Mouse (Mus musculus): ENCODE measurements around the gene Fcmr. TPM values are rescaled to one million over a fixed set of nuclear protein-coding genes. Genes with fewer than 3 reads are reported as not detected.

The Fcmr gene
- polyA plus RNA-seq, 1 experiment = 10.4 TPM

DNA sequence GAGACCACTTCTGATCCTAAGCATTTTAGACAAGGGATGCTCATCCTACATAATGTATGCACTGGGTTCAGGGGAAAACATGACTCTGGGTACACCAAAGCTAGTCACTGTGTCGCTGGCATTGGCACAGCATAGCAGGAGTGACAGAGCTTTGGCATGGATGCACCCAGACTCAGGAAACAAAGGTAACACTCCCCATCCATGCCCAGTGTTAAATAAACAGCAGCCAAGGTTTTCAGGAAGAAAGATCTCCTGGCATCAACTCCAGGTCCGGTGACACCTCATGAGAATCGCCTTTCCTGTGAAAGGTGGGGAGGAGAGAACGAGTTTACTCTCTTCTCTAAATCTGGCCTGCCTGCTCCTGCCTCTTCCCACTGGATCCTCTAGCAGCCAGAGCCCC lies 36.8 kb upstream of the Fcmr start:
- Histone ChIP-seq H3K4me3 (ENCODE audit: low read depth, low read length) (peak overlapping the region; percentile 62), H3K36me3 (ENCODE audit: control insufficient read depth, insufficient read depth, low read length) (peaks cover 19% of the 10 kb centered on the region), H3K27ac (ENCODE audit: insufficient read depth, low read depth, low read length) (peak overlapping the region; percentile 93), H3K4me1 (ENCODE audit: control insufficient read depth, insufficient read depth, insufficient read length, low read length) (peaks cover 14% of the 10 kb centered on the region; the same call in 1 of the 2 replicates), H3K27me3 (ENCODE audit: control insufficient read depth, insufficient read depth, low read length) (no peaks in the 10 kb centered on the region)
- no peak for TF ChIP-seq CTCF (IDR thresholded peaks at IDR 0.05; ENCODE audit: extremely low read depth, insufficient read length, insufficient replicate concordance, low read depth, low read length)
- no peak for TF ChIP-seq POLR2A (IDR thresholded peaks at IDR 0.05; ENCODE audit: low read depth, low read length)
- 23% methylated on average over 4 of the region's 4 CpGs for WGBS

GRCm38 (mm10) chr1:130829906-130830830 lies 35.3 kb upstream of the Fcmr start:
- H3K4me3 ChIP-seq (ENCODE audit: low read depth, low read length) = peak overlapping the region; percentile 50
- TF ChIP-seq POLR2A (IDR thresholded peaks at IDR 0.05; ENCODE audit: low read depth, low read length) = no peak; the same call in 1 of the 2 replicates
- no peak for TF ChIP-seq CTCF (IDR thresholded peaks at IDR 0.05; ENCODE audit: extremely low read depth, insufficient read length, insufficient replicate concordance, low read depth, low read length)
- peaks cover 12% of the 10 kb centered on the region; the same call in 1 of the 2 replicates for H3K4me1 ChIP-seq (ENCODE audit: control insufficient read depth, insufficient read depth, insufficient read length, low read length)
- H3K27me3 ChIP-seq (ENCODE audit: control insufficient read depth, insufficient read depth, low read length) = no peaks in the 10 kb centered on the region
- H3K36me3 ChIP-seq (ENCODE audit: control insufficient read depth, insufficient read depth, low read length) = peaks cover 32% of the 10 kb centered on the region
- 26% methylated on average over 8 of the region's 8 CpGs for WGBS
- H3K27ac ChIP-seq (ENCODE audit: insufficient read depth, low read depth, low read length) = peak overlapping the region; percentile 93

DNA sequence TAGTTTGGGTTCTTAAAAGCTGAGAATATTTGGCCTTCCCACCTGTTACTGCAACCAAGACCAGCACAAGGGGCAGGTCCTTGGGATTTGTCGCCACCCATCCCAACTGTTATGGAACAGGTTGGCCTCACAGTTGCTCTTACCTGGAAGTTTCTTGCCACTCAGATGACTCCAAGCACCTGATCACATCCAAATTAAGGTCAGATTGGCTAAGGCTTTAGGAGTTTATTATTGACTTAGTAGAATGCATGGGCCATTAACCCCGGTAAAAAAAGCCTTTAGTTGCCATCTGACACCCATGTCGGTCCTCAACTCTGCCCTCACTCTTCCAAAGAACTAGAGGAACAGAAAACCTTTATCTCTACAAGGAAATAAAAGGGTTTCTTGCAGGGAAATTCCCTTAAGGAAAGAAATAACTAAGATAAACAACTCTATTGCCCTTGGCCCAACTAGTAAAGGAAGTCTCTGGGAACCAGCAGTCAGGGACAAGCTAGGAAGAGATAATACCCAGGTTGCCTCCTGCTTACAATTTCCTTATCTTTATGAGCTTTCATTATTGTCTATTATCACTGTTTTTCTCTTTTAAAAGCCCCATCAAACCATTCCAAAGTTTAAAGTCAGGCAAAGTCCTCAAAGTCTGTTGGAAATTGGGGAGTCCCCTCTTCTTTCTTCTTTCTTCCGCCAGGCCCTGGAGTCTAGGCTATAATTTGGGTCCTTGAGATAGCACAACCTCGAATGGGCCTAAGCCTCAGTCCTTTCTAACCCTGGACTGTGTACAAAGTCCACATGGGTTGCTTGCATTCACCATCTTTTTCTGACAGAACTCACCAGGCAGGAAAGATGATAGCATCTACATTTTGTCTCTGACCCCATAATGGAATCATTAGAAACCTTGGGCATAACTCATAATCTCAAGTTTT lies 33.0 kb upstream of the Fcmr start:
- Histone ChIP-seq H3K4me3 (ENCODE audit: low read depth, low read length) (no peak overlapping the region), H3K27me3 (ENCODE audit: control insufficient read depth, insufficient read depth, low read length) (no peaks in the 10 kb centered on the region), H3K4me1 (ENCODE audit: control insufficient read depth, insufficient read depth, insufficient read length, low read length) (peaks cover 15% of the 10 kb centered on the region; the same call in 1 of the 2 replicates), H3K27ac (ENCODE audit: insufficient read depth, low read depth, low read length) (peak overlapping the region; percentile 93), H3K36me3 (ENCODE audit: control insufficient read depth, insufficient read depth, low read length) (peaks cover 54% of the 10 kb centered on the region)
- TF ChIP-seq CTCF (IDR thresholded peaks at IDR 0.05; ENCODE audit: extremely low read depth, insufficient read length, insufficient replicate concordance, low read depth, low read length) (no peak), POLR2A (IDR thresholded peaks at IDR 0.05; ENCODE audit: low read depth, low read length) (no peak)
- 18% methylated on average over 5 of the region's 5 CpGs for WGBS

- Histone ChIP-seq H3K27me3 (ENCODE audit: control insufficient read depth, insufficient read depth, low read length) (no peaks in the 10 kb centered on the region), H3K36me3 (ENCODE audit: control insufficient read depth, insufficient read depth, low read length) (peaks cover 68% of the 10 kb centered on the region), H3K27ac (ENCODE audit: insufficient read depth, low read depth, low read length) (peak overlapping the region; percentile 45; the same call in 1 of the 2 replicates), H3K4me1 (ENCODE audit: control insufficient read depth, insufficient read depth, insufficient read length, low read length) (peaks cover 26% of the 10 kb centered on the region), H3K4me3 (ENCODE audit: low read depth, low read length) (no peak overlapping the region)
- 53% methylated on average over 6 of the region's 6 CpGs for WGBS
- TF ChIP-seq CTCF (IDR thresholded peaks at IDR 0.05; ENCODE audit: extremely low read depth, insufficient read length, insufficient replicate concordance, low read depth, low read length) (no peak), POLR2A (IDR thresholded peaks at IDR 0.05; ENCODE audit: low read depth, low read length) (no peak)
Measured at GRCm38 (mm10) chr1:130835161-130835936, 30.1 kb upstream of the Fcmr start.

DNA sequence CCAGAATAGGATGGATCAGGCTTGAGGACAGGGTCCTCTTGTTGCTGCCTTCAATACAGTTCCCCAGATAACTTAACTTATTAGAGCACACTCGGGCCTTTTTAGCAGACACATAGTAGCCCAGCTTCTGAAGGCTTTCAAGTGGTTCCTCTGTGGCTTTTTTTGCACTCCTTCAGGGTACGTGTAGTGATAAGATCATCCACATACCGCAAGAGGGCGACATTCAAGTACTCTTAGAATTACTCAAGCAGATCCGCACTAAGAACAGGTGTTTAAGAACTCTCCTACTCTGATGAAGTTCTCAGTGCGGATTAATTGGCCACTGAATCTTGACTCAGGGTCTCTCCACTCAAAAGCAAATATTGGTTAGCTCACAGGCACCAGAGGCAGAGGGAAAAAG lies 27.2 kb upstream of the Fcmr start:
- Histone ChIP-seq H3K4me3 (ENCODE audit: low read depth, low read length) (no peak overlapping the region), H3K27me3 (ENCODE audit: control insufficient read depth, insufficient read depth, low read length) (no peaks in the 10 kb centered on the region), H3K36me3 (ENCODE audit: control insufficient read depth, insufficient read depth, low read length) (peaks cover 85% of the 10 kb centered on the region), H3K4me1 (ENCODE audit: control insufficient read depth, insufficient read depth, insufficient read length, low read length) (peaks cover 35% of the 10 kb centered on the region), H3K27ac (ENCODE audit: insufficient read depth, low read depth, low read length) (peak overlapping the region; percentile 18; the same call in 1 of the 2 replicates)
- TF ChIP-seq POLR2A (IDR thresholded peaks at IDR 0.05; ENCODE audit: low read depth, low read length) (no peak), CTCF (IDR thresholded peaks at IDR 0.05; ENCODE audit: extremely low read depth, insufficient read length, insufficient replicate concordance, low read depth, low read length) (no peak)
- 19% methylated on average over 6 of the region's 6 CpGs for WGBS

GRCm38 (mm10) chr1:130840599-130841379 lies 24.7 kb upstream of the Fcmr start:
- WGBS = 18% methylated on average over 8 of the region's 8 CpGs
- Histone ChIP-seq H3K27me3 (ENCODE audit: control insufficient read depth, insufficient read depth, low read length) (no peaks in the 10 kb centered on the region), H3K27ac (ENCODE audit: insufficient read depth, low read depth, low read length) (peak overlapping the region; percentile 49), H3K36me3 (ENCODE audit: control insufficient read depth, insufficient read depth, low read length) (peaks cover 88% of the 10 kb centered on the region), H3K4me3 (ENCODE audit: low read depth, low read length) (no peak overlapping the region), H3K4me1 (ENCODE audit: control insufficient read depth, insufficient read depth, insufficient read length, low read length) (peaks cover 26% of the 10 kb centered on the region)
- no peak for TF ChIP-seq POLR2A (IDR thresholded peaks at IDR 0.05; ENCODE audit: low read depth, low read length)
- no peak for TF ChIP-seq CTCF (IDR thresholded peaks at IDR 0.05; ENCODE audit: extremely low read depth, insufficient read length, insufficient replicate concordance, low read depth, low read length)
